Mouse (Mus musculus): Measurements from ENCODE around the gene Scn11a.

The Scn11a gene

DNA sequence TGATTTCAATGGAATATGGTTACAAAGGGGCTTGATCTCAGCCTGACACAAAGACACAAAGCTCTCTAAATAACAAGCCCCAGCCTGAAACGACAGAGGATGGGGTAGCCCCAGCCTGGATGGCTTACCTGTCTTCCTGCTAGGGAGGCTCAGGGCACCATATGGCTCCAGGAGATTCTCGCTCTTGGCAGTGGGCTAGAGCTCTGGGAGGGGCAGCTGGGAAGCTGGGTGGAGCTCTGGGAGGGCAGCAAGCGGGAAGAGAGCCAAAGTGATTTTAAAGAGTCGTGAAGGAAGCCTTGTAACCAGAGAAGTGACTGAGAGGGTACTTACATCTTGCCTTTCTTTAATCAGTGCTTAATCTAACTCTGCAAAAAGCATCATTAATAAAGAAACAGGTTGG is at the start of gene Scn11a:
TSS of gene Scn11a (minus strand) at position 160 of the 400 bp plus-strand sequence.
- no peak for DNase-seq

DNA sequence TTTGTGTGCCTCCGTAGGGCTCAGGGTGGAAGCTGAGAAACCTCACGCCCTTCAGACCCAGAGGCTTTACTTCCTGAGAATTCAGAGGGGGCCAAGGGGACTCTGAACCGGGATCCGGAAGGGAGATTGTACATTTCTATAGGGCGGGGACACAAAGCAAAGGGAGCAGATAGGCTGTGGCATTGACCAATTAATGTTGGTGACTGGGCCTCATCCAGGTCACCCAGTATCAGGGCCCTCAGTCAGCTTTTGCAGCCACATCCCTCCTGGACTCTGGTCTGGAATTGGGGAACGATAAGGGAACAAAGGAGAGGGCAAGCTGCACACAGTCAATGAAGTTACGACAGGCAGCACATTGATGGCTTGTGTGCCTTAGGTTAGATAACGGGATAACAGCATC is 28.9 kb upstream of the Scn11a start:
- no peak for DNase-seq

- DNase-seq, result no peak
These were observed 28.0 kb upstream of the Scn11a start for GRCm38 (mm10) chr9:119853071-119853846.

GRCm38 (mm10) chr9:119852347-119853030 is 27.2 kb upstream of the Scn11a start:
- DNase-seq, result no peak

DNA sequence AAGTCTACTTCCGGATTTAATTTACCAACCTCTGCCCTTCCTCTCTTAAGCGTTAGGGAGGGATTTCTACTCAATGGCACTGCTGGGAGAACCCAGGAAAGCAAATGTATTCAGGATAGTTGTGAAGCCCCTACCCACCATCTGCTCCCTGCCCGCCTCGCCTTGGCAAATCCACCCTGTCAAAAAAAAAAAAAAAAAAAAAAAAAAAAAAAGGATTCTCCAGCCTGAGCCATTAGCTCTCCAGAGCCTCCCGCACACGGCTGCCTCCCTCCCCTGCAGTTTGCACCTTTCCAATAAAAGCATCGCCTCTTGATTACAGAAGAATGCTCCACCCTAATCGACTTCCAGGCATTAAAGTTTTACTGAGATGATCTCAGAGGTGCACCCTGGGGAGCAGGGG is 24.0 kb upstream of the Scn11a start:
- no peak for DNase-seq

DNA sequence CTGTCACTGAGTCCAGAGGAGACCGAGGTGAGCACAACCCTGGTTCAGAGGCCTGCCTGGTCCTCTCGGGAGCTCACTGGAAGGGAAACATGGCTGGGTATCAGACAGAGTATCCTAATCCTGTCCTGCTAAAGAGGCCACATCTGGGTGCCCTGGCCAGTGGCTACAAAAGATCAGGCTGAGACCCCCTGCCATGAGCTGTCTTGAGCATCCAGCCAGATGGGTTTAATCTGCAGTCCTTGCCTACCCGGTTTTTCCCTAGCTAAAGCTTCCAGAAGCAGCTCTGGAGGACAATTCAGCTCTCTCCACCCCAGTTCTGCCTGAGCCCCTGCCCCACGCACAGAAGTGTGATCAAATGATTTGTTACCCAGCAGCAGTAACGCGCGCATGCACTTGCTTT is 23.4 kb upstream of the Scn11a start:
- DNase-seq, result no peak

- no peak for DNase-seq
These were observed 21.9 kb upstream of the Scn11a start for GRCm38 (mm10) chr9:119847187-119847586.

- no peak for DNase-seq
These were observed 19.5 kb upstream of the Scn11a start for GRCm38 (mm10) chr9:119844724-119845123.

- DNase-seq, result no peak
These were observed 18.3 kb upstream of the Scn11a start for GRCm38 (mm10) chr9:119843549-119843948.

DNA sequence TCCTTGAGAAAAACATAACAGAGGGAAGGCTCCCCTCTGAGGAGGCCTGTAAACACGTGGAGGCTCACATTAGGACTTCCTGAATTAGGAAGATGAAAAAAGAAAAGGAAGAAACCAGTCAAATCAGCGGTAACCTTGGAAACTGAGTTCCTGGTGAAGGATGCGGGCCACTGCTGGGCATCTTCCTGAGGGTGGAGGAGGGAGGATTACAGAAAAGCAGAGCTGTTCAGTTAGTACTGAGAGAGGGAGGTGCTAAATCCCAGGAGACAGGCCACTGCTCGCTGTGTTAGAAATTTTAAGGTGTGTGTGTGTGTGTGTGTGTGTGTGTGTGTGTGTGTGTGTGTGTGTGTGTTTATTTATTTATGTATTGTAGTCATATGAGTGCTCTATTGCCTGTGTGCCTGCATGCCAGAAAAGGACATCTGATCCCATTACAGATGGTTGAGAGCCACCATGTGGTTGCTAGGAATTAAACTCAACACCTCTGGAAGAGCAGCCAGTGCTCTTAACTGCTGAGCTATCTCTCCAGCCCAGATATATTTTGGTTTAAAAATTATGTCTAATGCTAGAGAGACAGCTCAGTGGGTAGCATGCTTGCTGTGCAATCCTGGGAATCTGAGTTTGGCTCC is 17.4 kb upstream of the Scn11a start:
- no peak for DNase-seq

GRCm38 (mm10) chr9:119842091-119842490 is 16.8 kb upstream of the Scn11a start:
- no peak for DNase-seq

- no peak for DNase-seq
These were observed 15.9 kb upstream of the Scn11a start for GRCm38 (mm10) chr9:119841159-119841558.

DNA sequence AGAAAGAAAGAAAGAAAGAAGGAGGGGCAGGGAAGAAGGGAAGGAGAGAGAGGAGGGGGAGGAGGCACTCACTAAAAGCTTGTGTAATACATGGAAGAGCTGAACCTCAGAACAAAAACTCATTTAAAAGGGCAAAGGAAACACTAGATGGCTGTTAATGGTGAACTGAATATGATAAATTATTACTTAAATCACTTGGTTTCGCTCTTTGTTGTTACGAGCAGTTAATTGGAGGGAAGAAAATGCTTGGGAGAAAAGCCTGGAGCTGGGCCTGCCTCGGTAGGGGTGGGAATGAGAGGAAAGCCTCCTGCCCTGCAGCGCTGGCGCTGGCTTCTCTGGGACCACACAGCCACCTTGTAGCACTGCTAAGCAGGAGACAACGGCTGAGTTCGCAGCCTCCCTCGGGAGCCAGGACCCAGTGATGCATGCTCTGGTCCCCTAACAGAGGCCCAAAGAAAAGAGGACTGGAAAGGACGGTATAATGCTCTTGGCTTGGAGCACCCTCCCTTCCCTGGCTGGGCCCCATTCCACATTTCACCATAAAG is 10.4 kb upstream of the Scn11a start:
- DNase-seq, result no peak

GRCm38 (mm10) chr9:119831001-119831400 is 5.7 kb upstream of the Scn11a start:
- no peak for DNase-seq

DNA sequence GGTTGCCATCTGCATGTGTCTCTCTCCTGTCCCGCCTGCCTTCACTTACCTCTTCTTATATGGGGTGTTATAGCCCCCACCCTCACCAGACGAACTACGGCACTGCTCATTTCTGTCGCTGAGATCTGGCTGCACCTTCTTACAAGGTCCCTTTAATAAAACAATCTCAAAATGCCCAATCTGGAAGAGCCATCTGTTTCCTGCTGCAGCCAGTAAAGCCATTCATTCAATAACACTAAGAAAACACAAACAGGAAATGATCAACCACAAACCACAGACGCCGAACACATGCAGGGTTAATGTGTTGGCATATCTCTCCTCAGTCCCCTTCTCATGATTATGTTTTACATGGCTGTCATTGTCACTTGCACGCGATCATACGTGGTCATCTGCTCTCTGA is 1.5 kb downstream of the Scn11a start:
- no peak for DNase-seq

DNA sequence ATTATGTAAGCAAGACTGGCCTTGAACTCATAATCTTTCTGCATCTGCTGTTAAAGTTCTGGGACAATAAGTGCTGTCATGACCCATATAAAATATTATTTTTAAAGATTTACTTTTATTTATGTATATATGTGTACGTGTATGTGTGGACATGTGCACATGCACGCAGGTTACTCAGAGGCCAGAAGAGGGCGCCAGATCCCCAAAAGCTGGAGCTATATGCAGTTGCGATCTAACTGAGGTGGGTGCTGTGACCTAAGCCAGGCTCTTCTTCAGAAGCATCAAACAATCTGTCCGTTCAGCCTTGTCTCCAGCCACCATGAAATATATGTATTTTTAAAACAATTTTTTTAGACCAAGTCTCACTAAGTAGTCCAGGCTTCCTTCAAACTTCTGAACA is 11.6 kb downstream of the Scn11a start:
- no peak for DNase-seq

DNA sequence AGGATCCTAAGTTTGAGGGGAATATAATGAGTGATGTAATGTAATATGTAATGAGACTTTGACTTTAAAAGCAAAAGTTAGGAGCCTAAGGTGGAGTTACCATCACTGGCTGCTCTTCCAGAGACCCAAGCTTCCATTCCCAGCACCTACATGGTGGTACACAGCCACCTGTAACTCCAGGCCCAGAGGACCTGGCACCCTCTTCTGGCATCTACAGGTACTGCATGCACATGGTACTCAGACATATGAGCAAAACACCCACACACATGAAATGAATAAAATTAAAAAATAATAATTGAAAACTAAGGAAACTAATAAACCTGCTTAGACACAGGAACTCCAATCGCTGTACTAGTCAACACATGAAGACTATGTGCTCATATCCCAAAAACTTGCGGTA is 18.8 kb downstream of the Scn11a start:
- no peak for DNase-seq

DNA sequence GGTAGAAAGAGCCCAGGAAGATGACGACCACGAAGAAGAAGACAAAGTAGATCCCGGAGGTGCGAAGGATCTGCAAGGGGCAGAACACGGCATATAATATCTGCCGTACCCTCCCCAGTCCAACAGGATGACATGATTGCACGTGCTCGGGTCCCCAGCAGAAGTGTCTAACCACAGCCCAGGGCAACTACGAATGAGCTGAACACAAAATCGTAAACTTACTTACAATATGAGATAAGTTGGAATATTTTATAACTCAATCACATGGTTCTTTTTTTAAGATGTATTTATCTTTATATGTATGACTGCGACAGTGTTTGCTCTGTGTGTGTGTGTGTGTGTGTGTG is 20.8 kb downstream of the Scn11a start:
- no peak for DNase-seq

DNA sequence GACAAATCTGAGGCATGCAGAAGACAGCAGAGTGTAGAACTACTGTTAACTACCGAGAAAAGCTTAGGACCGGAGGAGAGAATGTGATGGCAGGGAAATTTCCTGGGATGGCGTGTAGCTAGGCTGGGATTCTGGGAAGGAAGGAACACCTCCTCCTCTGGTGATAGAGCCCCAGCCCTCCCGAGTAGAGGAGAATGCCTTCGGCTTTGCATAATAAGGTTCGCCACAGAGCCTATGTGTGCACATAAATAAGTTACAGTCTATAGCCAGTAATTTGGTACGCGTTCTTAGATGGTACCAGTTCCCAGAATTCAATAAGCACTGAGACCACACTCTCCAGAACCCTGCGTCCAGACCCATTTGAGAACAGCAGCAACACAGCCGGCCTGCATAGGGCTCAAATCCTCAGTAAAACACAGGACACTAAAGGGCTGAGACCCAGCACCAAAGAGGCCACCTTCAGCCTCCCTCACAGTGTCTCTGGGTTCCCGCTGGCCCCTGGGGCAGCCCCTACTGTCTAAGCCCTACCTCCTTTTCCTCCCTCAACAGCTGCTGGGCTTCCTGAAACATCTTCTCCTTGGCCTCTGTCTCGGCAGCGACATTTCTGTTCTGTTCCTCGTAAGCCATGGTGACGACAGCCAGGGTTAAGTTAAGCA is 21.3 kb downstream of the Scn11a start:
- no peak for DNase-seq

GRCm38 (mm10) chr9:119803169-119803827 is 22.0 kb downstream of the Scn11a start:
- no peak for DNase-seq

GRCm38 (mm10) chr9:119801460-119801859 is 23.8 kb downstream of the Scn11a start:
- DNase-seq, result no peak

DNA sequence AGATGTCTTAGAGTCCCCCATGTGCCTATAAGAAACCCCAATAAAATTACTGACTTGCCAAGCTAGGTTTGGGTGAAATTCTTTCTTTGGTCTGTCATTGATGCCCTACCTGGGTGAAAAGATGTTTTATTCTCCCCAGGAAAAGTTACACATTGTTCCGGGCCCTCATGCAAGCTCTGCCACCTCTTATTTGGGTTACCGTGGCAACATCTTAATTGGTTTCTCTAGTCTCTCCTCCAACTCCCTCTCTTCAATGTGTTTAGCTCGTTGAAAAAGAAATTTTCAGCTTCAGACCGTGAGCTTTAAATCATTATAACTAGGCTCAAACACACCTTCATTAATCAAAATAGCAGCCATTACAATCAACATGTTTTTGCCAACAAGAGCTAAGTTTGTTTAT is 28.5 kb downstream of the Scn11a start:
- DNase-seq, result no peak
